31 mouse cellular contexts compared by ENCODE assay signal in genomic region chr15:6145071-6145470, GRCm38 (mm10).
"Had no signal": no experiment of that assay in that cellular context is flagged by ENCODE, and none has a peak within 500 bp of the region (broad histone marks: within the 10 kb centered on the region; RNA-seq: fewer than 3 reads in every experiment).

No protein-coding gene starts in this region.

- H3K9me3 ChIP-seq: limb, embryonic 10.5 days; limb, embryonic 12.5 days; limb, embryonic 13.5 days; limb, embryonic 15.5 days; liver, embryonic 12.5 days; liver, embryonic 13.5 days; liver, embryonic 15.5 days; lung, embryonic 15.5 days; megakaryocyte, embryonic 14.5 days; midbrain, embryonic 10.5 days; midbrain, embryonic 12.5 days; midbrain, embryonic 13.5 days; midbrain, embryonic 15.5 days had no signal

- H3K4me1 ChIP-seq: limb, embryonic 10.5 days; limb, embryonic 12.5 days; limb, embryonic 13.5 days; limb, embryonic 15.5 days; liver, embryonic 12.5 days; liver, embryonic 13.5 days; liver, embryonic 15.5 days; lung, embryonic 15.5 days; megakaryocyte, embryonic 14.5 days; midbrain, embryonic 10.5 days; midbrain, embryonic 12.5 days; midbrain, embryonic 13.5 days; midbrain, embryonic 15.5 days had no signal

- H3K27me3 ChIP-seq: limb, embryonic 12.5 days; limb, embryonic 13.5 days; limb, embryonic 15.5 days; liver, embryonic 12.5 days; liver, embryonic 13.5 days; liver, embryonic 15.5 days; lung, embryonic 15.5 days; megakaryocyte, embryonic 14.5 days; midbrain, embryonic 12.5 days; midbrain, embryonic 13.5 days; midbrain, embryonic 15.5 days had no signal

- H3K9ac ChIP-seq: limb, embryonic 12.5 days; limb, embryonic 13.5 days; limb, embryonic 15.5 days; liver, embryonic 12.5 days; liver, embryonic 13.5 days; liver, embryonic 14.5 days; liver, embryonic 15.5 days; liver, postnatal 0 days; lung, embryonic 14.5 days; lung, embryonic 15.5 days; midbrain, embryonic 12.5 days; midbrain, embryonic 13.5 days; midbrain, embryonic 15.5 days had no signal

- H3K4me2 ChIP-seq: limb, embryonic 12.5 days; limb, embryonic 13.5 days; limb, embryonic 15.5 days; liver, embryonic 11.5 days; liver, embryonic 12.5 days; liver, embryonic 13.5 days; liver, embryonic 15.5 days; lung, embryonic 14.5 days; lung, embryonic 15.5 days; midbrain, embryonic 11.5 days; midbrain, embryonic 12.5 days; midbrain, embryonic 13.5 days; midbrain, embryonic 15.5 days had no signal

- H3K36me3 ChIP-seq: limb, embryonic 10.5 days; limb, embryonic 12.5 days; limb, embryonic 13.5 days; limb, embryonic 15.5 days; liver, embryonic 12.5 days; liver, embryonic 13.5 days; liver, embryonic 15.5 days; lung, embryonic 15.5 days; midbrain, embryonic 10.5 days; midbrain, embryonic 12.5 days; midbrain, embryonic 13.5 days; midbrain, embryonic 15.5 days had no signal

- ATAC-seq: liver, embryonic 12.5 days; liver, postnatal 0 days; lung, postnatal 0 days; midbrain, embryonic 13.5 days; midbrain, embryonic 15.5 days; midbrain, embryonic 16.5 days had no signal

- H3K27ac ChIP-seq: limb, embryonic 10.5 days; limb, embryonic 12.5 days; limb, embryonic 13.5 days; limb, embryonic 15.5 days; liver, embryonic 12.5 days; liver, embryonic 13.5 days; liver, embryonic 14.5 days; liver, embryonic 15.5 days; lung, embryonic 15.5 days; macrophage; midbrain, embryonic 10.5 days; midbrain, embryonic 12.5 days; midbrain, embryonic 13.5 days; midbrain, embryonic 15.5 days had no signal

- H3K4me3 ChIP-seq: limb, embryonic 10.5 days; limb, embryonic 12.5 days; limb, embryonic 13.5 days; limb, embryonic 15.5 days; liver, embryonic 12.5 days; liver, embryonic 13.5 days; liver, embryonic 15.5 days; lung, embryonic 15.5 days; megakaryocyte, embryonic 14.5 days; midbrain, embryonic 10.5 days; midbrain, embryonic 12.5 days; midbrain, embryonic 13.5 days; midbrain, embryonic 15.5 days; myocyte had no signal

- DNase-seq: left cerebral cortex, postnatal 4 days; liver; liver, embryonic 13.5 days; liver, postnatal 0 days; lung, adult 18-20 months; lung, adult 2 months; lung, embryonic 14.5 days; lung, postnatal 10 days; lung, postnatal 14 days; lung, postnatal 36 days; lung, postnatal 4 days; midbrain, embryonic 14.5 days had no signal
